Mouse (Mus musculus): Measurements from ENCODE around the gene Cbln3. TPM values are rescaled to one million over a fixed set of nuclear protein-coding genes. Genes with fewer than 3 reads are reported as not detected.

Cbln3 gene
- total and polyA plus RNA-seq, 3 experiments: 0.17 to 0.26 (median 0.24) TPM

GRCm38 (mm10) chr14:55855101-55855561 lies 29.1 kb downstream of the Cbln3 start:
- no peaks in the 10 kb centered on the region for H3K79me2 ChIP-seq (replicated peaks; ENCODE audit: control insufficient read depth, extremely low read depth, insufficient read depth, poor library complexity, severe bottlenecking)
- H3K4me2 ChIP-seq (ENCODE audit: insufficient read depth, low read depth, poor library complexity, severe bottlenecking): no peak overlapping the region
- dilution Hi-C loops (cut with MboI; ENCODE audit: extremely low pct_ligation_motif_present, extremely low pct_unique_long_range_greater_than_20kb, low sequenced_read_pairs) (no loop called here), in situ Hi-C loops (cut with MboI; ENCODE audit: low pct_ligation_motif_present, low pct_unique_long_range_greater_than_20kb, low sequenced_read_pairs) (no loop called here)
- no peaks in the 10 kb centered on the region for H3K27me3 ChIP-seq (replicated peaks)
- peak; percentile 38 for DNase-seq (ENCODE audit: extremely low read depth)
- no peaks in the 10 kb centered on the region for H3K36me3 ChIP-seq (replicated peaks in 1 of 2; ENCODE audit: control insufficient read depth in 1 of 2, insufficient read depth in 1 of 2, low read length in 1 of 2)
- no peak overlapping the region for H3K27ac ChIP-seq (ENCODE audit: insufficient read depth, low read depth)
- H3K9me3 ChIP-seq (replicated peaks; ENCODE audit: low read length): no peaks in the 10 kb centered on the region
- H3K9ac ChIP-seq (ENCODE audit: insufficient read depth, low read depth): no peak overlapping the region
- TF ChIP-seq NELFE (IDR thresholded peaks at IDR 0.05; ENCODE audit: low read depth, low read length) (no peak), PAX5 (IDR thresholded peaks at IDR 0.05; ENCODE audit: low read length) (no peak), GABPA (IDR thresholded peaks at IDR 0.05; ENCODE audit: insufficient replicate concordance, low read depth, low read length) (no peak), ELF1 (IDR thresholded peaks at IDR 0.05; ENCODE audit: low read depth, low read length) (no peak), ZC3H11A (IDR thresholded peaks at IDR 0.05; ENCODE audit: low read depth, low read length) (no peak), UBTF (IDR thresholded peaks at IDR 0.05; ENCODE audit: low read depth, low read length) (no peak), CHD2 (IDR thresholded peaks at IDR 0.05; ENCODE audit: low read length) (peak; percentile 39; the same call in 1 of the 2 replicates), CHD1 (IDR thresholded peaks at IDR 0.05; ENCODE audit: low read depth, low read length) (no peak), IRF4 (IDR thresholded peaks at IDR 0.05; ENCODE audit: low read depth, low read length) (peak; percentile 17; the same call in 1 of the 2 replicates), MAFK (IDR thresholded peaks at IDR 0.05; ENCODE audit: insufficient replicate concordance, low read length) (peak; percentile 99), ZMIZ1 (IDR thresholded peaks at IDR 0.05; ENCODE audit: low read depth, low read length) (no peak), CTCF (conservative IDR thresholded peaks at IDR 0.05 in 1 of 2, IDR thresholded peaks at IDR 0.05 in 1 of 2; ENCODE audit: low read depth in 2 of 2, low read length in 2 of 2) (no peak), ETS1 (conservative IDR thresholded peaks at IDR 0.05; ENCODE audit: low read depth, low read length) (peak; percentile 41), JUND (conservative IDR thresholded peaks at IDR 0.05; ENCODE audit: low read depth, low read length) (no peak), MAZ (IDR thresholded peaks at IDR 0.05; ENCODE audit: low read depth, low read length) (no peak), POLR2A (IDR thresholded peaks at IDR 0.05; ENCODE audit: low read depth, low read length) (no peak), USF2 (conservative IDR thresholded peaks at IDR 0.05; ENCODE audit: low read depth, low read length) (no peak)
- peaks cover 9 to 31% of the 10 kb centered on the region in 2 experiments for H3K4me1 ChIP-seq (ENCODE audit: control insufficient read depth in 1 of 2, insufficient read depth in 2 of 2)
- no peak overlapping the region for H3K4me3 ChIP-seq (replicated peaks in 1 of 3; ENCODE audit: low read depth in 2 of 3, low read length in 2 of 3, poor library complexity in 1 of 3)

- no peak overlapping the region for H3K4me3 ChIP-seq (replicated peaks in 1 of 3; ENCODE audit: low read depth in 2 of 3, low read length in 2 of 3, poor library complexity in 1 of 3)
- dilution Hi-C loops (cut with MboI; ENCODE audit: extremely low pct_ligation_motif_present, extremely low pct_unique_long_range_greater_than_20kb, low sequenced_read_pairs) (no loop called here), in situ Hi-C loops (cut with MboI; ENCODE audit: low pct_ligation_motif_present, low pct_unique_long_range_greater_than_20kb, low sequenced_read_pairs) (no loop called here)
- peaks cover 9 to 31% of the 10 kb centered on the region in 2 experiments for H3K4me1 ChIP-seq (ENCODE audit: control insufficient read depth in 1 of 2, insufficient read depth in 2 of 2)
- DNase-seq (ENCODE audit: extremely low read depth): no peak
- H3K79me2 ChIP-seq (replicated peaks; ENCODE audit: control insufficient read depth, extremely low read depth, insufficient read depth, poor library complexity, severe bottlenecking): no peaks in the 10 kb centered on the region
- no peak overlapping the region for H3K27ac ChIP-seq (ENCODE audit: insufficient read depth, low read depth)
- no peaks in the 10 kb centered on the region for H3K9me3 ChIP-seq (replicated peaks; ENCODE audit: low read length)
- no peaks in the 10 kb centered on the region for H3K27me3 ChIP-seq (replicated peaks)
- no peak overlapping the region for H3K9ac ChIP-seq (ENCODE audit: insufficient read depth, low read depth)
- no peak for TF ChIP-seq ZC3H11A (IDR thresholded peaks at IDR 0.05; ENCODE audit: low read depth, low read length)
- no peak for TF ChIP-seq E2F4 (IDR thresholded peaks at IDR 0.05; ENCODE audit: insufficient replicate concordance, low read depth, low read length)
- no peak for TF ChIP-seq KAT2A (IDR thresholded peaks at IDR 0.05; ENCODE audit: insufficient replicate concordance, low read length)
- TF ChIP-seq POLR2AphosphoS2 (IDR thresholded peaks at IDR 0.05; ENCODE audit: low read depth, low read length): no peak
- TF ChIP-seq NELFE (IDR thresholded peaks at IDR 0.05; ENCODE audit: low read depth, low read length): no peak
- no peak for TF ChIP-seq MXI1 (IDR thresholded peaks at IDR 0.05; ENCODE audit: low read depth, low read length)
- no peak for TF ChIP-seq ZKSCAN1 (IDR thresholded peaks at IDR 0.05; ENCODE audit: borderline replicate concordance, low read depth, low read length)
- TF ChIP-seq IRF4 (IDR thresholded peaks at IDR 0.05; ENCODE audit: low read depth, low read length): no peak
- no peak for TF ChIP-seq POLR2A (IDR thresholded peaks at IDR 0.05; ENCODE audit: low read depth, low read length)
- TF ChIP-seq PAX5 (IDR thresholded peaks at IDR 0.05; ENCODE audit: low read length): no peak
- no peak for TF ChIP-seq MEF2A (IDR thresholded peaks at IDR 0.05; ENCODE audit: borderline replicate concordance, low read depth, low read length)
- TF ChIP-seq MAFK (IDR thresholded peaks at IDR 0.05; ENCODE audit: insufficient replicate concordance, low read length): no peak
- TF ChIP-seq MAZ (IDR thresholded peaks at IDR 0.05; ENCODE audit: low read depth, low read length): no peak
- no peak overlapping the region for H3K4me2 ChIP-seq (ENCODE audit: insufficient read depth, low read depth, poor library complexity, severe bottlenecking)
- no peaks in the 10 kb centered on the region for H3K36me3 ChIP-seq (replicated peaks in 1 of 2; ENCODE audit: control insufficient read depth in 1 of 2, insufficient read depth in 1 of 2, low read length in 1 of 2)
Observed at GRCm38 (mm10) chr14:55854406-55855100, 29.6 kb downstream of the Cbln3 start.

Data from CH12.LX (cell line).